9 mouse cellular contexts compared by ENCODE assay signal in the genomic region with DNA sequence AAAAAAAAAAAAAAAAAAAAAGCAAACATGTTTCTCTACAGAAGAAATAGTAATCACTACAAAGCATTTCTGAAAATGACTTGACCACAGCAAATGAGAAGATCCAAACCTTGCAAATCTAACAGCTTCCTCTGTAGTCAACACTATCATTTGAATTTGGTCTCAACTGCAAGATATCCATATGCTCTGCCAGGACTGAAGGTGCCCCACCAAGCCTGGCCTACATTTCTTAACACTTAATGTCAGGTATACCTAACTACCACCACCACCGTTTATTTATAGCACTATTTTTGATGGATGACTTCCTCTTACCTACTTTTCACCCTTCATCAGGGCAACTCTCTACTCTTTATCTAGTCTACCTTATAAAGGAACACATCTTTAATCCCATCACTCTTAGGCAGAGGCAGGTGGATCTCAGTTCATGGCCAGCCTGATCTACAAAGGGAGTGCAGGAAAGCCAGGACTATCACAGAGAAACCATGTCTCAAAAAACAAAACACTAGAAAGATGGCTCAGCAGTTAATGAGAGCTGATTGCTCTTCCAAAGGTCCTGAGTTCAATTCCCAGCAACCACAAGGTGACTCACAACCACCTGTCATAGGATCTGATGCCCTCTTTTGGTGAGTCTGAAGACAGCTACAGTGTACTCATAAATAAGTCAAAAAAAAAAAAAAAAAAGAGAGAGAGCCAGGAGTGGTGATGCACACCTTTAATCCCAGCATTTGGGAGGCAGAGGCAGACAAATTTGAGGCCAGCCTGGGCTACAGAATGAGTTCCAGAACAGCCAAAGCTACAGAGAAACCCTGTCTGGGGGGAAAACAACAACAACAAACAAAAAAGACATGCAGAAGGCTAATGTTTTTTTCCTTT. TPM values are rescaled to one million over a fixed set of nuclear protein-coding genes. Genes with fewer than 3 reads are reported as not detected.
DNase-seq lines count a peak whose midpoint lies in the region; ATAC-seq and TF ChIP-seq lines count a peak whose summit lies in the region.
"Had no signal": no experiment of that assay in that cellular context is flagged by ENCODE, and none has a peak within 500 bp of the region (broad histone marks: within the 10 kb centered on the region; RNA-seq: fewer than 3 reads in every experiment).

No protein-coding gene starts in this region.

- ATAC-seq in heart, embryonic 16.5 days (replicated peaks; ENCODE audit: extremely low read depth, insufficient read depth, low FRiP score) = no peak
- ATAC-seq in G1E (ENCODE audit: extremely low read depth, insufficient number of reproducible peaks, low FRiP score, poor library complexity, severe bottlenecking) = no peak
- no peak for ATAC-seq in hindbrain, embryonic 14.5 days (ENCODE audit: low FRiP score)
- ATAC-seq in midbrain, embryonic 13.5 days = no peak
- ATAC-seq in erythroid progenitor cell, adult 5-6 weeks (replicated peaks; ENCODE audit: low FRiP score, poor library complexity, severe bottlenecking) = no peak

- WGBS in heart, embryonic 16.5 days = 51% methylated on average over 1 of the region's 1 CpGs
- 94% methylated on average over 1 of the region's 1 CpGs for WGBS in hindbrain, embryonic 14.5 days
- 91% methylated on average over 1 of the region's 1 CpGs for WGBS in midbrain, embryonic 13.5 days

- peaks cover 22% of the 10 kb centered on the region for H3K4me1 ChIP-seq in heart, embryonic 16.5 days (ENCODE audit: control insufficient read depth, insufficient read depth, low read length)
- peaks cover 34% of the 10 kb centered on the region for H3K4me1 ChIP-seq in G1E (ENCODE audit: insufficient read depth, low read depth, low read length)
- peaks cover 37% of the 10 kb centered on the region for H3K4me1 ChIP-seq in hindbrain, embryonic 14.5 days (replicated peaks; ENCODE audit: control insufficient read depth, insufficient read depth, low read length)
- peaks cover 46% of the 10 kb centered on the region for H3K4me1 ChIP-seq in midbrain, embryonic 13.5 days (replicated peaks)

- no peak overlapping the region for H3K27ac ChIP-seq in heart, embryonic 16.5 days (ENCODE audit: low read length)
- no peak overlapping the region for H3K27ac ChIP-seq in hindbrain, embryonic 14.5 days
- no peak overlapping the region for H3K27ac ChIP-seq in midbrain, embryonic 13.5 days

- peak overlapping the region; percentile 85 for H3K4me3 ChIP-seq in heart, embryonic 16.5 days (ENCODE audit: low read length)
- peak overlapping the region; percentile 98 for H3K4me3 ChIP-seq in G1E (ENCODE audit: low read depth, low read length)
- H3K4me3 ChIP-seq in hindbrain, embryonic 14.5 days (replicated peaks; ENCODE audit: low read length) = peak overlapping the region; percentile 88
- H3K4me3 ChIP-seq in midbrain, embryonic 13.5 days (replicated peaks) = peak overlapping the region; percentile 93

- 0 out of 2 replicates have a peak, but pooled peaks cover 2% of the 10 kb centered on the region for H3K36me3 ChIP-seq in heart, embryonic 16.5 days (ENCODE audit: control insufficient read depth, insufficient read depth)
- H3K36me3 ChIP-seq in G1E (replicated peaks) = peaks cover 33% of the 10 kb centered on the region
- H3K36me3 ChIP-seq in hindbrain, embryonic 14.5 days (replicated peaks; ENCODE audit: control insufficient read depth, insufficient read depth) = peaks cover 12% of the 10 kb centered on the region
- H3K36me3 ChIP-seq in midbrain, embryonic 13.5 days = peaks cover 4% of the 10 kb centered on the region

- intact Hi-C loops in heart, postnatal 36 days (cut with DNase I) = loop anchor here (5.0 to 10.0 kb wide), 4 partner anchors 96 to 213 kb away; a partner anchor contains a TSS

- TF ChIP-seq CTCF in G1E (IDR thresholded peaks at IDR 0.05; ENCODE audit: low read depth, low read length) = no peak

- H3K9me3 ChIP-seq in heart, embryonic 16.5 days (replicated peaks; ENCODE audit: control insufficient read depth, low read length) = no peaks in the 10 kb centered on the region
- no peaks in the 10 kb centered on the region for H3K9me3 ChIP-seq in G1E (replicated peaks)
- H3K9me3 ChIP-seq in hindbrain, embryonic 14.5 days (ENCODE audit: control insufficient read depth, low read length) = no peaks in the 10 kb centered on the region
- H3K9me3 ChIP-seq in midbrain, embryonic 13.5 days = no peaks in the 10 kb centered on the region

- no peak overlapping the region for H3K9ac ChIP-seq in heart, embryonic 16.5 days (ENCODE audit: low read length)
- no peak overlapping the region for H3K9ac ChIP-seq in hindbrain, embryonic 14.5 days
- H3K9ac ChIP-seq in midbrain, embryonic 13.5 days (replicated peaks) = no peak overlapping the region

- no peak for DNase-seq in heart, postnatal 36 days
- DNase-seq in G1E (ENCODE audit: low spot score) = no peak
- DNase-seq in hindbrain, embryonic 14.5 days (ENCODE audit: low spot score) = no peak
- no peak for DNase-seq in adrenal gland, postnatal 10 days
- no peak for DNase-seq in Muller cell, postnatal 12 days (ENCODE audit: inconsistent ontology term)

- H3K27me3 ChIP-seq in heart, embryonic 16.5 days (ENCODE audit: control insufficient read depth, insufficient read depth, low read length) = no peaks in the 10 kb centered on the region
- no peaks in the 10 kb centered on the region for H3K27me3 ChIP-seq in G1E (ENCODE audit: insufficient read depth, low read length)
- no peaks in the 10 kb centered on the region for H3K27me3 ChIP-seq in hindbrain, embryonic 14.5 days (ENCODE audit: control insufficient read depth, insufficient read depth, low read length)
- H3K27me3 ChIP-seq in midbrain, embryonic 13.5 days = no peaks in the 10 kb centered on the region

- peak overlapping the region; percentile 64 for H3K4me2 ChIP-seq in heart, embryonic 16.5 days (ENCODE audit: low read depth, low read length)
- H3K4me2 ChIP-seq in hindbrain, embryonic 14.5 days (replicated peaks) = peak overlapping the region; percentile 70
- H3K4me2 ChIP-seq in midbrain, embryonic 13.5 days (replicated peaks) = peak overlapping the region; percentile 77

RNA-seq across cellular contexts. Expression of a gene that starts 2.3 kb away (rescaled TPM):
- polyA plus RNA-seq in heart, embryonic 16.5 days (2015; fragmentation: Nextera tagmentation; extraction: Ambion mirVana) = 337 and 412 TPM in 2 replicates
- 100 to 1,000 TPM; 125 to 133 TPM for total RNA-seq in heart, postnatal 36 days (2021)
- total RNA-seq in G1E (2014; fragmentation: Nextera tagmentation) = 459 and 507 TPM in 2 replicates
- total RNA-seq in G1E (2017) = 383 and 544 TPM in 2 replicates
- 28.6 and 38.0 TPM in 2 replicates for polyA plus RNA-seq in G1E (2012)
- 447 and 451 TPM in 2 replicates for polyA plus RNA-seq in hindbrain, embryonic 14.5 days (2014; fragmentation: Nextera tagmentation; extraction: Ambion mirVana)
- polyA plus RNA-seq in midbrain, embryonic 13.5 days (2015; fragmentation: Nextera tagmentation; extraction: Ambion mirVana) = 705 and 728 TPM in 2 replicates
- 211 and 286 TPM in 2 replicates for total RNA-seq in erythroid progenitor cell, adult 5-6 weeks (2015; ENCODE audit: low replicate concordance)
- total RNA-seq in erythroid progenitor cell, adult 5-6 weeks (2017; ENCODE audit: low replicate concordance) = 222 and 316 TPM in 2 replicates
- total RNA-seq in adrenal gland, postnatal 10 days (2021) = 100 to 1,000 TPM; 186 TPM

RNA-seq across cellular contexts. Expression of a gene that starts 9.0 kb away (rescaled TPM):
- polyA plus RNA-seq in heart, embryonic 16.5 days (2015; fragmentation: Nextera tagmentation; extraction: Ambion mirVana) = 24.7 and 29.5 TPM in 2 replicates
- not detected for total RNA-seq in heart, postnatal 36 days (2021)
- total RNA-seq in G1E (2014; fragmentation: Nextera tagmentation) (0.30 TPM in 1 of 2 replicates, not detected in the other), G1E (2017) (1.8 and 3.1 TPM in 2 replicates)
- 0.17 and 0.28 TPM in 2 replicates for polyA plus RNA-seq in G1E (2012)
- 31.1 and 41.6 TPM in 2 replicates for polyA plus RNA-seq in hindbrain, embryonic 14.5 days (2014; fragmentation: Nextera tagmentation; extraction: Ambion mirVana)
- 60.6 and 69.4 TPM in 2 replicates for polyA plus RNA-seq in midbrain, embryonic 13.5 days (2015; fragmentation: Nextera tagmentation; extraction: Ambion mirVana)
- 0.36 and 10.1 TPM in 2 replicates for total RNA-seq in erythroid progenitor cell, adult 5-6 weeks (2015; ENCODE audit: low replicate concordance)
- 1.3 and 9.9 TPM in 2 replicates for total RNA-seq in erythroid progenitor cell, adult 5-6 weeks (2017; ENCODE audit: low replicate concordance)
- total RNA-seq in adrenal gland, postnatal 10 days (2021) = 1 to 10 TPM in 1 of 2 experiments, under 1 TPM in 1; 0.42 to 1.3 TPM

RNA-seq across cellular contexts. Expression of a gene that starts 59.3 kb away (rescaled TPM):
- polyA plus RNA-seq in heart, embryonic 16.5 days (2015; fragmentation: Nextera tagmentation; extraction: Ambion mirVana) = not detected in 2 replicates
- total RNA-seq in heart, postnatal 36 days (2021) = not detected
- total RNA-seq in G1E (2014; fragmentation: Nextera tagmentation) (not detected in 2 replicates), G1E (2017) (0.16 and 0.23 TPM in 2 replicates)
- polyA plus RNA-seq in G1E (2012) = not detected in 2 replicates
- not detected in 2 replicates for polyA plus RNA-seq in hindbrain, embryonic 14.5 days (2014; fragmentation: Nextera tagmentation; extraction: Ambion mirVana)
- not detected in 2 replicates for polyA plus RNA-seq in midbrain, embryonic 13.5 days (2015; fragmentation: Nextera tagmentation; extraction: Ambion mirVana)
- total RNA-seq in erythroid progenitor cell, adult 5-6 weeks (2015; ENCODE audit: low replicate concordance) = not detected in 2 replicates
- not detected in 2 replicates for total RNA-seq in erythroid progenitor cell, adult 5-6 weeks (2017; ENCODE audit: low replicate concordance)
- total RNA-seq in adrenal gland, postnatal 10 days (2021) = not detected
- total RNA-seq: neutrophil, adult 5-6 weeks had no signal
